Mouse (Mus musculus): ENCODE measurements around the gene Gsto1. TPM values are rescaled to one million over a fixed set of nuclear protein-coding genes. Genes with fewer than 3 reads are reported as not detected.

Gene Gsto1
- 108 and 114 TPM in 2 replicates for polyA plus RNA-seq (2016; fragmentation: Nextera tagmentation; extraction: Ambion mirVana)

DNA sequence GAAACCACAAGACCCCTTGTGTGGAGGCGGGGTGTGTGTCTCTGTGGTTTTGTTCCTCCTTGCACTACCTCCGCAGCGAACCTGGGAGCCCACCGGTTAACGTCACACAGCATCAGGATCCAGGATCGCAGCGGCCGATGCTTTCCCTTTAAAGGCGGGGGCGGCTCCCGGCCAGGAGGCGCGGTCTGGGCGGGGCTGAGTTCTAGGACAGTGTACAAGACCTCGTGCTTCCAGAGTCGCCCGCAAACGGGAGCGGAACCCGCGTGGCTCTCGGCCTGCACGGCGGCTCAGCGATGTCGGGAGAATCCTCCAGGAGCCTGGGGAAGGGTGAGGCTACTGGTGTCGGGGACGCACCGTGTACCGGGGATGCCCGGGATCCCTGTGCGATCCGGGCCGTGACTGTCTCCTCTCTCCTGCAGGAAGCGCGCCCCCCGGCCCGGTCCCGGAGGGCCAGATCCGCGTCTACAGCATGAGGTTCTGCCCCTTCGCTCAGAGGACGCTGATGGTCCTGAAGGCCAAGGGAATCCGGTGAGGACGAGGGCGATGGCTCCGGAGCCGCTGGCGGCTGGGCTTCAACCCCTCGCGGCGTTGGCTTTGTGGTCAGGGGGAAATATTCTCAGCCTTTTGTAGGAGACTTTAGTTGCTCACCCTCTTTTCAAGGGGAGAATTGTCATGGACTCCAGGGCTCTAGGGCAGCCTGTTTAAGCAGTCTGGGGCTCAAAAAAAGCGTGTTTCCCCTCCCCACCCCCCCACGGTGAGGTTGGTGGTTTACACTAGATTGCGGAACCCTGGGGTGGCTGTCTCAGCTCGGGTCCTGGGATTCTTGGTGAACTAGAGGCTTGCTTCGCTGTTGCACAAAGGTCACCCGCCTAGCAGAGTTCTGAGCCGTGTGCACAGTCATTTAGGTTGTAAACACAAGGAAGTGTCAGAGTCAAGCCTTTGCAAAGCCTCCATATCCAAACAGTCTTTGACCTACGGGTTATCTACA, at the start of gene Gsto1:
TSS of gene Gsto1 (plus strand) at position 175 of the 988 bp plus-strand sequence.
- peak; percentile 97 for ATAC-seq (ENCODE audit: low FRiP score, low read depth)
- H3K9me3 ChIP-seq: no peaks in the 10 kb centered on the region
- H3K4me3 ChIP-seq: peak within 1 kb of the TSS; percentile 61
- no peaks in the 10 kb centered on the region for H3K4me1 ChIP-seq
- peaks cover 9% of the 10 kb centered on the region; the same call in 1 of the 2 replicates for H3K36me3 ChIP-seq
- H3K27me3 ChIP-seq (replicated peaks): no peaks in the 10 kb centered on the region
- peak within 1 kb of the TSS; percentile 81 for H3K9ac ChIP-seq
- WGBS: under 1% methylated on average over 60 of the region's 60 CpGs
- H3K27ac ChIP-seq: no peak within 1 kb of the TSS
- H3K4me2 ChIP-seq (replicated peaks): peak within 1 kb of the TSS; percentile 98

DNA sequence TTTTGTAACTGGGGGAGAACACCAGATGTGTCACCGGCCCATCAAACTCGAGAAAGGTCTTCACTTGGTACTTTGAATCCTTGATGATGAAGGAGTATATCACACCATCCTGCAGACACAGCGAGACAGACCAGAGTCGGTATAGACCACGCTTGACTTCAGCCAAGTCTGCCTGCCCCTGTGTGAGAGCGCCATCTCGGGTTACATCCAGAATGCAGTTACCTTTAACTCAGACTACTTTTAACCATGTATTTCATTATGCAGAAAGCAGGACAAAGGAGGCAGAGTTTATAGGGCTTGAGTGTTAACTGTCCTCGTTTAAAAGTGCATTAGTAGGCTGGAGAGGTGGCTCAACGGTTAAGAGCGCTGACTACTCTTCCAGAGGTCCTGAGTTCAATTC, 42.7 kb upstream of the Gsto1 start:
- Histone ChIP-seq H3K27ac (no peak overlapping the region), H3K4me2 (replicated peaks) (no peak overlapping the region), H3K9ac (no peak overlapping the region), H3K9me3 (no peaks in the 10 kb centered on the region), H3K4me3 (no peak overlapping the region), H3K27me3 (replicated peaks) (no peaks in the 10 kb centered on the region), H3K36me3 (no peaks in the 10 kb centered on the region), H3K4me1 (no peaks in the 10 kb centered on the region)
- 81% methylated on average over 10 of the region's 10 CpGs for WGBS
- ATAC-seq (ENCODE audit: low FRiP score, low read depth): no peak

GRCm38 (mm10) chr19:47814721-47815120, 40.0 kb upstream of the Gsto1 start:
- WGBS: 94% methylated on average over 5 of the region's 5 CpGs
- H3K27me3 ChIP-seq (replicated peaks): no peaks in the 10 kb centered on the region
- no peak overlapping the region for H3K27ac ChIP-seq
- no peak overlapping the region for H3K4me3 ChIP-seq
- H3K9me3 ChIP-seq: no peaks in the 10 kb centered on the region
- no peaks in the 10 kb centered on the region for H3K36me3 ChIP-seq
- H3K4me1 ChIP-seq: no peaks in the 10 kb centered on the region
- no peak overlapping the region for H3K9ac ChIP-seq
- H3K4me2 ChIP-seq (replicated peaks): no peak overlapping the region
- ATAC-seq (ENCODE audit: low FRiP score, low read depth): no peak

- no peaks in the 10 kb centered on the region for H3K36me3 ChIP-seq
- 88% methylated on average over 9 of the region's 9 CpGs for whole genome bisulfite sequencing
- H3K27ac ChIP-seq: no peak overlapping the region
- no peak overlapping the region for H3K4me2 ChIP-seq (replicated peaks)
- no peaks in the 10 kb centered on the region for H3K9me3 ChIP-seq
- H3K9ac ChIP-seq: no peak overlapping the region
- no peaks in the 10 kb centered on the region; the same call in 1 of the 2 replicates for H3K4me1 ChIP-seq
- H3K4me3 ChIP-seq: no peak overlapping the region
- H3K27me3 ChIP-seq (replicated peaks): 0 out of 2 replicates have a peak, but pooled peaks cover 4% of the 10 kb centered on the region
- no peak for ATAC-seq (ENCODE audit: low FRiP score, low read depth)
Observed at GRCm38 (mm10) chr19:47817692-47818091, 37.1 kb upstream of the Gsto1 start.

DNA sequence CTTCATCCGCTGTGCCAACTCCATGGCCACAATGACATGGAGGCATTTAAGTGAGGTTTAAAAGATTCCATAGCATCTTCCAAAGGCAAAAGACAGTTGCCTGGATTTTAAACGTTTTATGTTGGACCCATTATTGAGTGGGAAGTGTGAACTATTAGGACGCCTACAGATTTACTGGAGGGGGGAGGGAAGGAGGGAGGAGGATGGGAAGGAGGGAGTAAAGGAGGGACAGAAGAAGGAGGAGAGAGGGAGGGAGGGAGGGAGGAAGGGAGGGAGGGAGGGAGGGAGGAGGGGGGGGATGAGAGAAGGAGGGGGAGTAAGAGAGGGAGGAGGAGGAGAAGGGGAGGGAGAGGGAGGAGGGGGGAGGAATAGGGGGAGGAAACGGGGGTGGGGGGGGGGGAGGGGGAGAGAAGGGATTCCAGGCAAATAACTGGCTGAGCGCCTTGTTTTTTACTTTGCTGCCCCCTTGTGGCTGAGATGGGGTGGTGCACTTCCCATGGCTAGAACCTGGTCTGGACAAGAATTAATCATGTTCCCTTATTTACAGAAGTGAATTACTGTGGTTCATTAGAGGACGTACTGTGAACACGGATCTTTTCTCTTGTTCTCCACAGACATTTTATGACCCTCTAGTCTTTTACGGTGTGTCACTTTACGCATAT, 33.8 kb upstream of the Gsto1 start:
- Histone ChIP-seq H3K9me3 (no peaks in the 10 kb centered on the region), H3K4me1 (no peaks in the 10 kb centered on the region; the same call in 1 of the 2 replicates), H3K9ac (no peak overlapping the region), H3K4me2 (replicated peaks) (peak overlapping the region; percentile 16; the same call in 1 of the 2 replicates), H3K36me3 (no peaks in the 10 kb centered on the region), H3K27ac (no peak overlapping the region), H3K27me3 (replicated peaks) (0 out of 2 replicates have a peak, but pooled peaks cover 4% of the 10 kb centered on the region), H3K4me3 (no peak overlapping the region)
- 20% methylated on average over 8 of the region's 9 CpGs for WGBS
- ATAC-seq (ENCODE audit: low FRiP score, low read depth): peak; percentile 25; the same call in 1 of the 2 replicates

DNA sequence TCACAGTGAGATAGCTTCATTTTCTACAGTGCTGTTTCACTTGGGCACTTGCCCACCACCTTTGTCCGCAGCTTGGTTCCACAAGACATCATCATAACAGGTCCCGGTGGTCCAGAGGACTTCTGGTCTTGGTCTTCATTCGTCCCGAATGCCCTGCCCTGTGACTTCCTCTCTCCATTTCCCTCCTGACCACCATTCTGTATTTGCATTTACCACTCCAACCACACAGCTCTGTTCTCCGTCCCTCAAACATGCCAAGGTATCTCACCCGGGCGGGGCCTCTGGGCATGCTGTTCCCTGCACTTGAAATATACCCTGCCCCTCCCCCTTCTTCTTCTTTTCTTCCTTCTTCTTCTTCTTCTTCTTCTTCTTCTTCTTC, 33.3 kb upstream of the Gsto1 start:
- no peaks in the 10 kb centered on the region; the same call in 1 of the 2 replicates for H3K4me1 ChIP-seq
- no peak overlapping the region for H3K4me3 ChIP-seq
- no peak overlapping the region for H3K9ac ChIP-seq
- no peaks in the 10 kb centered on the region for H3K36me3 ChIP-seq
- 0 out of 2 replicates have a peak, but pooled peaks cover 4% of the 10 kb centered on the region for H3K27me3 ChIP-seq (replicated peaks)
- 61% methylated on average over 7 of the region's 7 CpGs for WGBS
- H3K4me2 ChIP-seq (replicated peaks): 0 out of 2 replicates have a peak overlapping the region, but pooled peaks have one; percentile 16
- no peaks in the 10 kb centered on the region for H3K9me3 ChIP-seq
- no peak for ATAC-seq (ENCODE audit: low FRiP score, low read depth)
- no peak overlapping the region for H3K27ac ChIP-seq

DNA sequence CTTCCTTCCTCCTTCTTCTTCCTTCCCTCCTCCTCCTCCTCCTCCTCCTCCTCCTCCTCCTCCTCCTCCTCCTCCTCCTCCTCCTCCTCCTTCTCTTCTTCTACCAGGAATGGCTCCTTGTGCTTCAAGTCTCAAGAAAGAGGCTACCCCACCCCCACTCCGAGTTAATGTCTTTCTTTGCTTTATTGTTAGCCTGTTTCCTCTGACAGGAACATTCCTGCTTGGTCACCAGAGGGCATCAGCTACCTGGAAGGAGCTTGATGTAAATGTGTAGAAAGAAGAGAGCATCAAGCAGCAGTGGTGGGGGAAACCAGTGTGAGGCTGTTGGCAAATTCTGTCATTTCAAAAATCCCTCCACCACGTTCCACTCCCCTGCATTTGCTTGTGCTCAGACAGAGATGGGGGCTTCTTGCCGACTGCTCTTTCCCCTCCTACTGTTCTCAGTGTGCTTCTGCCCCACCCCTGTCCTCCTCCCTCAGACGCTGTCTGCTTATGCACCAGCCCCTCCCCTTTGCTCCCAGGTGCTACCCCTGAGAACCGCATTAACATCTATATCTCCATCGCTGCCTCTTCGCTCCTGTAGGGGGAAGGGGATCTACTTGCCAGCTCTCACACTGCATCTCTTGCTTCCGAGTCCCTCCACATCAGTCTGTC, 32.5 kb upstream of the Gsto1 start:
- Histone ChIP-seq H3K27ac (no peak overlapping the region), H3K9ac (no peak overlapping the region)

GRCm38 (mm10) chr19:47824026-47824425, 30.7 kb upstream of the Gsto1 start:
- no peaks in the 10 kb centered on the region; the same call in 1 of the 2 replicates for H3K4me1 ChIP-seq
- ATAC-seq (ENCODE audit: low FRiP score, low read depth): no peak
- no peak overlapping the region for H3K27ac ChIP-seq
- H3K4me3 ChIP-seq: no peak overlapping the region
- no peaks in the 10 kb centered on the region for H3K36me3 ChIP-seq
- H3K9me3 ChIP-seq: no peaks in the 10 kb centered on the region
- no peak overlapping the region for H3K4me2 ChIP-seq (replicated peaks)
- WGBS: 88% methylated on average over 5 of the region's 5 CpGs
- no peak overlapping the region for H3K9ac ChIP-seq
- H3K27me3 ChIP-seq (replicated peaks): 0 out of 2 replicates have a peak, but pooled peaks cover 4% of the 10 kb centered on the region

More for the DNA sequence above, 32.5 kb upstream of the Gsto1 start:
- no peaks in the 10 kb centered on the region for H3K9me3 ChIP-seq
- H3K27me3 ChIP-seq (replicated peaks): 0 out of 2 replicates have a peak, but pooled peaks cover 4% of the 10 kb centered on the region
- WGBS: 32% methylated on average over 8 of the region's 8 CpGs
- H3K4me1 ChIP-seq: no peaks in the 10 kb centered on the region; the same call in 1 of the 2 replicates
- no peak overlapping the region; the same call in 1 of the 2 replicates for H3K4me2 ChIP-seq (replicated peaks)
- H3K4me3 ChIP-seq: no peak overlapping the region
- ATAC-seq (ENCODE audit: low FRiP score, low read depth): no peak
- no peaks in the 10 kb centered on the region for H3K36me3 ChIP-seq

- Histone ChIP-seq H3K9me3 (no peaks in the 10 kb centered on the region), H3K27me3 (replicated peaks) (no peaks in the 10 kb centered on the region), H3K4me3 (no peak overlapping the region), H3K36me3 (no peaks in the 10 kb centered on the region), H3K4me2 (replicated peaks) (no peak overlapping the region), H3K9ac (no peak overlapping the region), H3K4me1 (no peaks in the 10 kb centered on the region), H3K27ac (no peak overlapping the region)
- no peak for ATAC-seq (ENCODE audit: low FRiP score, low read depth)
- 88% methylated on average over 14 of the region's 14 CpGs for WGBS
Observed at GRCm38 (mm10) chr19:47829913-47830450, 24.8 kb upstream of the Gsto1 start.

GRCm38 (mm10) chr19:47831111-47831510, 23.7 kb upstream of the Gsto1 start:
- Histone ChIP-seq H3K4me1 (no peaks in the 10 kb centered on the region), H3K27ac (no peak overlapping the region), H3K9ac (no peak overlapping the region), H3K36me3 (no peaks in the 10 kb centered on the region), H3K9me3 (no peaks in the 10 kb centered on the region), H3K27me3 (replicated peaks) (no peaks in the 10 kb centered on the region), H3K4me2 (replicated peaks) (no peak overlapping the region), H3K4me3 (no peak overlapping the region)
- ATAC-seq (ENCODE audit: low FRiP score, low read depth): no peak
- 94% methylated on average over 8 of the region's 8 CpGs for WGBS

GRCm38 (mm10) chr19:47832316-47832715, 22.5 kb upstream of the Gsto1 start:
- Histone ChIP-seq H3K36me3 (no peaks in the 10 kb centered on the region), H3K4me1 (no peaks in the 10 kb centered on the region), H3K27ac (no peak overlapping the region), H3K9ac (no peak overlapping the region), H3K4me3 (no peak overlapping the region), H3K27me3 (replicated peaks) (peaks cover 5% of the 10 kb centered on the region; the same call in 1 of the 2 replicates), H3K9me3 (no peaks in the 10 kb centered on the region), H3K4me2 (replicated peaks) (no peak overlapping the region)
- no peak for ATAC-seq (ENCODE audit: low FRiP score, low read depth)
- WGBS: 84% methylated on average over 16 of the region's 16 CpGs
